Mouse (Mus musculus) E14TG2a.4 (cell line): ENCODE data around the gene Atp8a2.

Experiments used
- CTCF ChIP-seq: conservative IDR thresholded peaks from 2 replicates; pipeline ENCODE4 v1.5.1; 2014; ENCODE audit warnings: low read length
- POU5F1 ChIP-seq: IDR thresholded peaks from 2 replicates; pipeline ENCODE4 v1.6.1; 2014; ENCODE audit warnings: low read length, borderline replicate concordance

DNA sequence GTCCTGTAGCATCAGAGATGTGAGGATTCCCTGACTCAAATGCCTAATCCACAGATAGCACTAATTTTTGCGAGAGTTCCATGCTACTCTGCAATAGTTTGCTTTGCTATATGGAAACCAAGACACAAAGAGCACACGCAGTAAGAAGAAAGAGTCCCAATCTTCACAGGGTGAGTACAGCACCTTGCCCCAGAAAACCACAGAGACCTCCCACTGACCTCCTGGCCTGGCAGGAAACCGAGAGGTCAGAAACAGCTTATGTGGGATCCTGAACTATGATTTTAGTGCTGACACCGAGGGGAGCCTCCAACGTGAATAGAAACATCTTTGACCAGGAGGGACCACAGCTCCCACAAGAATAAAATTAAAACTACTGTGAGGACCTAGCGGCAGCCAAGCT lies 59.2 kb downstream of the Atp8a2 start:
- TF ChIP-seq CTCF (no peak), POU5F1 (no peak)
